Mouse (Mus musculus): ENCODE measurements around the gene Ctdnep1.

DNA sequence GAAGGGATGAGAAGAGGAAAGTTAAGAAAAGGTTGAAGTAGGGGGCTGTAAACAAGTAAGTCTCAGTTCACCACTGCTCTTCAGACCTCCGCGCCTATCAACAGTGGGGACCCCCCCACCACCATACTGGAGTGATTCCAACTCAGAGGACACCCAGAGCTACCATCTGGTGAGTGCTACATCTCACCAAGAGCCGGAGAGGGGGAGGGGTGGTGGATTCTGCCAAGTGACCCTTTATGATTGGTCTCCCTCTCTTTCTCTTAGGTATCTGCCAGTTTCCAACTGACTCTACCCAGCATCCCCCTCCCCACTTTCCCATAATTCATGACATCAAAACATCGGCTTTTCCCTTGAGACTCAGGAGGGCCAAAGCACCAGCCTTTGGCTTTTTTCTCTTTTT is 40.0 kb upstream of the Ctdnep1 start:
- no peak for TF ChIP-seq POLR2A (IDR thresholded peaks at IDR 0.05; ENCODE audit: borderline replicate concordance, extremely low read depth, insufficient read depth, insufficient read length, poor library complexity, severe bottlenecking)
- TF ChIP-seq CTCF (IDR thresholded peaks at IDR 0.05; ENCODE audit: borderline replicate concordance, extremely low read depth, insufficient read depth, insufficient read length) = no peak
